Mouse (Mus musculus): ENCODE measurements around the gene Gna12. TPM values are rescaled to one million over a fixed set of nuclear protein-coding genes. Genes with fewer than 3 reads are reported as not detected.

The Gna12 gene
- polyA plus RNA-seq, 1 experiment from 2014 or later: 37.9 TPM

- no peak for ATAC-seq (replicated peaks; ENCODE audit: insufficient number of reproducible peaks, insufficient read depth, low FRiP score, low read depth)
- Histone ChIP-seq H3K9ac (peak overlapping the region; percentile 38; the same call in 1 of the 2 replicates), H3K27me3 (peaks cover 35% of the 10 kb centered on the region), H3K36me3 (no peaks in the 10 kb centered on the region), H3K4me3 (peak overlapping the region; percentile 38), H3K4me1 (replicated peaks) (peaks cover 10% of the 10 kb centered on the region), H3K27ac (no peak overlapping the region), H3K4me2 (peak overlapping the region; percentile 69), H3K9me3 (replicated peaks) (no peaks in the 10 kb centered on the region)
- WGBS: 1% methylated on average over 21 of the region's 22 CpGs
Observed at GRCm38 (mm10) chr5:140735297-140735696, 94.9 kb downstream of the Gna12 start.

GRCm38 (mm10) chr5:140733336-140733735 is 96.9 kb downstream of the Gna12 start:
- no peak for ATAC-seq (replicated peaks; ENCODE audit: insufficient number of reproducible peaks, insufficient read depth, low FRiP score, low read depth)
- H3K4me3 ChIP-seq: no peak overlapping the region
- H3K4me2 ChIP-seq: no peak overlapping the region
- no peak overlapping the region for H3K9ac ChIP-seq
- 52% methylated on average over 3 of the region's 3 CpGs for whole genome bisulfite sequencing
- H3K27me3 ChIP-seq: peaks cover 35% of the 10 kb centered on the region
- no peak overlapping the region for H3K27ac ChIP-seq
- H3K36me3 ChIP-seq: no peaks in the 10 kb centered on the region
- H3K9me3 ChIP-seq (replicated peaks): no peaks in the 10 kb centered on the region
- peaks cover 10% of the 10 kb centered on the region for H3K4me1 ChIP-seq (replicated peaks)

DNA sequence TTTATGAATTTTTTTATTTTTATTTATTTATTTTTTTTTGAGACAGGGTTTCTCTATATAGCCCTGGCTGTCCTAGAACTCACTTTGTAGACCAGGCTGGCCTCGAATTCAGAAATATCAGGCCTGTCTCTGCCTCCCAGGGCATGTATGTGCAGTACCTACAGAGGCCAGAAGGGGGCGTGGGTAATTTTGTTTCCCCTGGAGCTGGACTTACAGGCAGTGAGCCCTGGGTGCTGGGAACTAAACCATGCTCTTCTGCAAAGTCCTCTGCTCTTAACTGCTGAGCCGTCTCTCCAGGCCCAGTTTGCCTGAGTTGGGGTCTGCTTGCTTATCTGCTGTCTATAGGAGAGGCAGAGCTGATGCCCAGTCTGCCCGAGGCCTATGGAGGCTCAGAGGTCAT is 98.0 kb downstream of the Gna12 start:
- Histone ChIP-seq H3K27me3 (peaks cover 30% of the 10 kb centered on the region), H3K36me3 (no peaks in the 10 kb centered on the region), H3K4me3 (no peak overlapping the region), H3K4me2 (no peak overlapping the region), H3K9me3 (replicated peaks) (no peaks in the 10 kb centered on the region), H3K9ac (no peak overlapping the region), H3K27ac (no peak overlapping the region), H3K4me1 (replicated peaks) (peaks cover 10% of the 10 kb centered on the region)
- no peak for ATAC-seq (replicated peaks; ENCODE audit: insufficient number of reproducible peaks, insufficient read depth, low FRiP score, low read depth)
- WGBS: 66% methylated on average over 4 of the region's 4 CpGs

- Histone ChIP-seq H3K27ac (no peak overlapping the region), H3K4me3 (no peak overlapping the region), H3K36me3 (no peaks in the 10 kb centered on the region), H3K4me2 (no peak overlapping the region), H3K27me3 (peaks cover 20% of the 10 kb centered on the region), H3K9ac (no peak overlapping the region), H3K4me1 (replicated peaks) (peaks cover 10% of the 10 kb centered on the region), H3K9me3 (replicated peaks) (no peaks in the 10 kb centered on the region)
- no peak for ATAC-seq (replicated peaks; ENCODE audit: insufficient number of reproducible peaks, insufficient read depth, low FRiP score, low read depth)
- 77% methylated on average over 11 of the region's 11 CpGs for WGBS
Observed at GRCm38 (mm10) chr5:140731040-140731797, 99.0 kb downstream of the Gna12 start.

GRCm38 (mm10) chr5:140726946-140727740 is 103.1 kb downstream of the Gna12 start:
- Histone ChIP-seq H3K4me1 (replicated peaks) (no peaks in the 10 kb centered on the region), H3K36me3 (no peaks in the 10 kb centered on the region), H3K4me2 (no peak overlapping the region), H3K27ac (no peak overlapping the region), H3K9ac (no peak overlapping the region), H3K27me3 (no peaks in the 10 kb centered on the region; the same call in 1 of the 2 replicates), H3K4me3 (no peak overlapping the region), H3K9me3 (replicated peaks) (no peaks in the 10 kb centered on the region)
- no peak for ATAC-seq (replicated peaks; ENCODE audit: insufficient number of reproducible peaks, insufficient read depth, low FRiP score, low read depth)
- 76% methylated on average over 17 of the region's 17 CpGs for WGBS

- Histone ChIP-seq H3K4me1 (replicated peaks) (no peaks in the 10 kb centered on the region), H3K9ac (no peak overlapping the region), H3K27ac (no peak overlapping the region), H3K4me3 (no peak overlapping the region), H3K36me3 (no peaks in the 10 kb centered on the region), H3K27me3 (no peaks in the 10 kb centered on the region; the same call in 1 of the 2 replicates), H3K4me2 (no peak overlapping the region), H3K9me3 (replicated peaks) (no peaks in the 10 kb centered on the region)
- WGBS: 82% methylated on average over 7 of the region's 7 CpGs
- ATAC-seq (replicated peaks; ENCODE audit: insufficient number of reproducible peaks, insufficient read depth, low FRiP score, low read depth): no peak
Observed at GRCm38 (mm10) chr5:140726062-140726839, 104.0 kb downstream of the Gna12 start.

DNA sequence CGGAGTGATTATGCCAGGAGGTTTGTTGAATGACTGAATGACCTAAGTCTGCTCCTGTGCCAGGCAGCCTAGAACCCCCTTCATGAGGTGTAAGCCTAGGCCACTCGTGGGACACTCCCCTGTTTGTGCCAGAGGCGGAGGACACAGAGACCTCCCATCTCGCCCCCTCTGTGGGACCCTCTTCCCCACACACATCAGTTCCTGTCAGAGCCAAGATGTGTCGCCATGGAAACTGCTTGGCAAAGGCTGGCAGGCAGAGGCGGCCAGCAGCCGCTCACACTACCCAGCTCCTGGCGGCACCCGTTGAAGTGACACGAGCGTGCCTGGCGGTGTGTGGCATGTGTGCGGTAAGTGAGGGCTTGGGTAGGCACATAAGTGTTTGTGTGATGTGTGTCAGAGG is 106.4 kb downstream of the Gna12 start, which contains the start of gene Amz1:
Gene Amz1 (plus strand): TSS at position 306 of the 400 bp plus-strand sequence.
- no peak within 1 kb of the TSS for H3K27ac ChIP-seq
- H3K9ac ChIP-seq: no peak within 1 kb of the TSS
- H3K4me3 ChIP-seq: no peak within 1 kb of the TSS
- no peaks in the 10 kb centered on the region; the same call in 1 of the 2 replicates for H3K27me3 ChIP-seq
- no peak within 1 kb of the TSS for H3K4me2 ChIP-seq
- H3K9me3 ChIP-seq (replicated peaks): no peaks in the 10 kb centered on the region
- whole genome bisulfite sequencing: 74% methylated on average over 13 of the region's 13 CpGs
- no peaks in the 10 kb centered on the region for H3K4me1 ChIP-seq (replicated peaks)
- no peak for ATAC-seq (replicated peaks; ENCODE audit: insufficient number of reproducible peaks, insufficient read depth, low FRiP score, low read depth)
- peaks cover 8% of the 10 kb centered on the region for H3K36me3 ChIP-seq

GRCm38 (mm10) chr5:140722121-140722520 is 108.1 kb downstream of the Gna12 start:
- H3K4me3 ChIP-seq: no peak overlapping the region
- ATAC-seq (replicated peaks; ENCODE audit: insufficient number of reproducible peaks, insufficient read depth, low FRiP score, low read depth): no peak
- no peaks in the 10 kb centered on the region; the same call in 1 of the 2 replicates for H3K27me3 ChIP-seq
- WGBS: 70% methylated on average over 3 of the region's 3 CpGs
- no peaks in the 10 kb centered on the region for H3K4me1 ChIP-seq (replicated peaks)
- peaks cover 25% of the 10 kb centered on the region for H3K36me3 ChIP-seq
- no peak overlapping the region for H3K27ac ChIP-seq
- H3K9ac ChIP-seq: no peak overlapping the region
- no peak overlapping the region for H3K4me2 ChIP-seq
- H3K9me3 ChIP-seq (replicated peaks): no peaks in the 10 kb centered on the region

DNA sequence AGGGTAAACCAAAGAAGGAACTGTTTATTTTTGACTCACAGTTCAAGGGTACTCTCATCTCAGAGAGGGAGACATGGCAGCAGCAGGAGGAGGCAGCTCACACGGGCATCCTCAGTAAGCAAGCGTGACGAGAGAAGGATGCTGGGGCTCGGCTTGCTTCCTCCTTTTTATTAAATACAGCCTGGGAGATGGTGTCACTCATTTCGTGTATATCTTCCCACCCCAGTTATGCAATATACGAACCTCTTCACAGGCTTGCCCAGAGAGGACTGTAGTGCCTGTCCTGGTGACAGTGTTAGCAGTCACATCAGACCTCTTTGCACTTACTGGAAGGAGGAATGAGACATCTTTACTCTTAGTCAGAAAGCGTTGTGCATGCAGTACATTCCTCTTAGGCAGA is 109.5 kb downstream of the Gna12 start:
- H3K9me3 ChIP-seq (replicated peaks): no peaks in the 10 kb centered on the region
- WGBS: 74% methylated on average over 7 of the region's 7 CpGs
- no peaks in the 10 kb centered on the region; the same call in 1 of the 2 replicates for H3K27me3 ChIP-seq
- H3K9ac ChIP-seq: no peak overlapping the region
- H3K4me3 ChIP-seq: no peak overlapping the region
- H3K4me1 ChIP-seq (replicated peaks): no peaks in the 10 kb centered on the region
- no peak overlapping the region for H3K27ac ChIP-seq
- H3K36me3 ChIP-seq: peaks cover 36% of the 10 kb centered on the region
- no peak for ATAC-seq (replicated peaks; ENCODE audit: insufficient number of reproducible peaks, insufficient read depth, low FRiP score, low read depth)
- no peak overlapping the region for H3K4me2 ChIP-seq

DNA sequence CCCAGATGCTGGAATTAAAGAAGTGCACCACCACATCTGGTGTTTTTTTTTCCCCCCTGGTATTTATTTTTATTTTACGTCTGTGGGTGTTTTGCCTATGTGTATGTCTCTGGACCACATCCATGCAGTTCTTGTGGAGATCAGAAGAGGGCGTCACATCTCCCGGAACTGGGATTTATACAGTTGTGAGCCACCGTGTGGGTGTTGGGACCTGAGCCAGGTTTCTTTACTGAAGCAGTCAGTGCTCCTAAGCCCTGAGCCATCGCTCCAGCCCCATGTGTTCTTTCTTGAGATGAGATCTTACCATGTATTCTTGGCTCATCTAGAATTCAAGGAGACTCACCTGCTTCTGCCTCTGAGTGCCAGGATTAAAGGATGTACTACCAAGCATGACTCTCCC is 119.2 kb downstream of the Gna12 start:
- ATAC-seq (replicated peaks; ENCODE audit: insufficient number of reproducible peaks, insufficient read depth, low FRiP score, low read depth): no peak
- no peak overlapping the region for H3K4me3 ChIP-seq
- H3K4me2 ChIP-seq: no peak overlapping the region
- no peaks in the 10 kb centered on the region for H3K27me3 ChIP-seq
- no peak overlapping the region for H3K27ac ChIP-seq
- peaks cover 66% of the 10 kb centered on the region for H3K36me3 ChIP-seq
- no peaks in the 10 kb centered on the region for H3K9me3 ChIP-seq (replicated peaks)
- H3K9ac ChIP-seq: no peak overlapping the region
- 78% methylated on average over 5 of the region's 5 CpGs for WGBS
- peaks cover under 1% of the 10 kb centered on the region; the same call in 1 of the 2 replicates for H3K4me1 ChIP-seq (replicated peaks)

- Histone ChIP-seq H3K27ac (no peak overlapping the region), H3K36me3 (peaks cover 63% of the 10 kb centered on the region), H3K9me3 (replicated peaks) (no peaks in the 10 kb centered on the region), H3K4me2 (no peak overlapping the region), H3K27me3 (no peaks in the 10 kb centered on the region), H3K4me3 (no peak overlapping the region), H3K9ac (no peak overlapping the region), H3K4me1 (replicated peaks) (peaks cover 8% of the 10 kb centered on the region; the same call in 1 of the 2 replicates)
- ATAC-seq (replicated peaks; ENCODE audit: insufficient number of reproducible peaks, insufficient read depth, low FRiP score, low read depth): no peak
- 85% methylated on average over 6 of the region's 6 CpGs for WGBS
Observed at GRCm38 (mm10) chr5:140710315-140710714, 119.9 kb downstream of the Gna12 start.
